Mouse (Mus musculus): ENCODE data around the gene Gp1bb.

Gene Gp1bb

GRCm38 (mm10) chr16:18628206-18628947 is 6.2 kb upstream of the Gp1bb start:
- DNase-seq (ENCODE audit: low read depth): no peak

- DNase-seq (ENCODE audit: low read depth): no peak
These were observed 5.0 kb upstream of the Gp1bb start for GRCm38 (mm10) chr16:18627163-18627562.

- peak; percentile 64 for DNase-seq (ENCODE audit: low read depth)
These were observed 4.2 kb upstream of the Gp1bb start, which contains the start of gene Gm49601 for GRCm38 (mm10) chr16:18626376-18626878. Gm49601 (minus strand) TSS chr16:18626427.

GRCm38 (mm10) chr16:18625791-18626311 is 3.6 kb upstream of the Gp1bb start:
- no peak for DNase-seq (ENCODE audit: low read depth)

- no peak for DNase-seq (ENCODE audit: low read depth)
These were observed 2.9 kb upstream of the Gp1bb start for GRCm38 (mm10) chr16:18625097-18625496.

- DNase-seq (ENCODE audit: low read depth): no peak
These were observed 2.4 kb upstream of the Gp1bb start for GRCm38 (mm10) chr16:18624641-18625040.

- no peak for DNase-seq (ENCODE audit: low read depth)
These were observed 1.7 kb upstream of the Gp1bb start for GRCm38 (mm10) chr16:18623751-18624540.

- DNase-seq (ENCODE audit: low read depth): no peak
These were observed 930 bp upstream of the Gp1bb start for GRCm38 (mm10) chr16:18622916-18623750.

GRCm38 (mm10) chr16:18621362-18622001 is 721 bp downstream of the Gp1bb start:
- DNase-seq (ENCODE audit: low read depth): no peak

- no peak for DNase-seq (ENCODE audit: low read depth)
These were observed 1.4 kb downstream of the Gp1bb start for GRCm38 (mm10) chr16:18620601-18621361.

- no peak for DNase-seq (ENCODE audit: low read depth)
These were observed 2.0 kb downstream of the Gp1bb start for GRCm38 (mm10) chr16:18620201-18620600.

- no peak for DNase-seq (ENCODE audit: low read depth)
These were observed 3.1 kb downstream of the Gp1bb start for GRCm38 (mm10) chr16:18619110-18619509.

- DNase-seq (ENCODE audit: low read depth): no peak
These were observed 3.9 kb downstream of the Gp1bb start for GRCm38 (mm10) chr16:18618297-18618696.

GRCm38 (mm10) chr16:18617370-18618065 is 4.7 kb downstream of the Gp1bb start:
- no peak for DNase-seq (ENCODE audit: low read depth)

GRCm38 (mm10) chr16:18613301-18613700 is 8.9 kb downstream of the Gp1bb start:
- DNase-seq (ENCODE audit: low read depth): no peak

- DNase-seq (ENCODE audit: low read depth): no peak
These were observed 10.5 kb downstream of the Gp1bb start for GRCm38 (mm10) chr16:18611752-18612151.

GRCm38 (mm10) chr16:18609099-18609498 is 13.1 kb downstream of the Gp1bb start:
- no peak for DNase-seq (ENCODE audit: low read depth)

- DNase-seq (ENCODE audit: low read depth): no peak
These were observed 14.0 kb downstream of the Gp1bb start for GRCm38 (mm10) chr16:18608226-18608625.

- no peak for DNase-seq (ENCODE audit: low read depth)
These were observed 16.5 kb downstream of the Gp1bb start for GRCm38 (mm10) chr16:18605705-18606104.

GRCm38 (mm10) chr16:18604267-18604701 is 17.9 kb downstream of the Gp1bb start:
- DNase-seq (ENCODE audit: low read depth): no peak
